Mouse (Mus musculus) G1E (cell line): ENCODE results near the gene Gm21830.
"Not testable (repeated sequence)": the region's sequence is repeated elsewhere in the genome, so short reads cannot be mapped to it uniquely, and the experiment has no call there.

Experiments used
- CTCF ChIP-seq: IDR thresholded peaks from 2 replicates; pipeline ENCODE4 v1.5.1; 2012; ENCODE audit warnings: low read depth, low read length, inconsistent platforms, mixed read lengths
- GATA1 ChIP-seq: IDR thresholded peaks from 2 replicates; pipeline ENCODE4 v1.6.1; 2012; ENCODE audit warnings: borderline replicate concordance, low read length, inconsistent platforms, mixed read lengths
- GATA2 ChIP-seq: IDR thresholded peaks from 2 replicates; pipeline ENCODE4 v1.6.1; 2012; ENCODE audit warnings: low read depth, low read length, inconsistent platforms, borderline replicate concordance
- POLR2AphosphoS5 ChIP-seq: IDR thresholded peaks from 2 replicates; pipeline ENCODE4 v1.6.1; 2012; ENCODE audit warnings: low read depth, low read length, inconsistent platforms; ENCODE audit not compliant: insufficient replicate concordance
- TAL1 ChIP-seq: conservative IDR thresholded peaks from 2 replicates; pipeline ENCODE4 v1.6.1; 2012; ENCODE audit warnings: low read depth, low read length, inconsistent platforms, mixed read lengths

DNA sequence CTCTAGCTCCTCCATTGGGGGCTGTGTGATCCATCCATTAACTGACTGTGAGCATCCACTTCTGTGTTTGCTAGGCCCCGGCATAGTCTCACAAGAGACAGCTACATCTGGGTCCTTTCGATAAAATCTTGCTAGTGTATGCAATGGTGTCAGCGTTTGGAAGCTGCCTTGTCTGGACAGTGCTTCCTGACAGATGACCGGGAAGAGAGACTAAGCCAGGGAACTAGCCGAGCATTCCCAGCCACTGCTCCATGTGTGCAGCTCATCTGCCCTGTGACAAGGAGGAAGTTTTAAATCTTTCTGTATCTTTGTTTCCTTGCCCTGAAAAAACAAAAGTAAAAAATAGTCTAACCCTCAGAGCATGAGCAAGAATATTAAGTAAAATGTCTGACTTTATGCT, 56.5 kb downstream of the Gm21830 start:
- TF ChIP-seq CTCF, GATA2, GATA1, TAL1, POLR2AphosphoS5: not testable (repeated sequence)
